Mouse (Mus musculus): ENCODE measurements around the gene Mycbpap. TPM values are rescaled to one million over a fixed set of nuclear protein-coding genes. Genes with fewer than 3 reads are reported as not detected.

Mycbpap gene
- total RNA-seq, 2 experiments from 2014 or later = 2.8 to 3.6 TPM

Other genes with a start within 250 kb of the Mycbpap start
- not detected for gene Gm21885, start 239.9 kb downstream of the Mycbpap start, total RNA-seq (2021)
- 100 to 1,000 TPM; 120 to 123 TPM for gene Luc7l3, start 199.8 kb downstream of the Mycbpap start, total RNA-seq (2021)
- 100 to 1,000 TPM; 127 to 131 TPM for gene Ankrd40, start 193.7 kb downstream of the Mycbpap start, total RNA-seq (2021)
- 1 to 10 TPM; 2.2 to 2.9 TPM for gene Abcc3, start 128.7 kb downstream of the Mycbpap start, total RNA-seq (2021)
- 10 to 100 TPM; 65.7 to 81.0 TPM for gene Cacna1g, start 47.5 kb downstream of the Mycbpap start, total RNA-seq (2021)
- gene Spata20, start 35.6 kb downstream of the Mycbpap start, total RNA-seq (2021) = under 1 TPM in 1 of 2 experiments, not detected in 1; 0.45 TPM
- 1 to 10 TPM; 1.4 to 1.8 TPM for gene Epn3, start 21.8 kb downstream of the Mycbpap start, total RNA-seq (2021)
- 1 to 10 TPM; 9.0 to 9.8 TPM for gene Rsad1, start 27.5 kb upstream of the Mycbpap start, total RNA-seq (2021)
- under 1 TPM; 0.27 to 0.53 TPM for gene Chad, start 43.3 kb upstream of the Mycbpap start, total RNA-seq (2021)
- gene Acsf2, start 80.1 kb upstream of the Mycbpap start, total RNA-seq (2021) = 10 to 100 TPM; 15.1 to 17.1 TPM
- 10 to 100 TPM; 78.7 to 81.1 TPM for gene Lrrc59, start 108.0 kb upstream of the Mycbpap start, total RNA-seq (2021)
- 10 to 100 TPM; 67.1 to 68.9 TPM for gene Mrpl27, start 132.0 kb upstream of the Mycbpap start, total RNA-seq (2021)
- not detected for gene Eme1, start 132.2 kb upstream of the Mycbpap start, total RNA-seq (2021)
- gene Xylt2, start 155.8 kb upstream of the Mycbpap start, total RNA-seq (2021) = 10 to 100 TPM; 23.0 to 26.1 TPM
- not detected for gene Gm11541, start 182.8 kb upstream of the Mycbpap start, total RNA-seq (2021)
- under 1 TPM in 1 of 2 experiments, not detected in 1; 0.53 TPM for gene Cdc34b, start 220.0 kb upstream of the Mycbpap start, total RNA-seq (2021)